Mouse (Mus musculus): ENCODE measurements around the gene Eepd1.

The Eepd1 gene

GRCm38 (mm10) chr9:25573753-25574152 lies 92.4 kb downstream of the Eepd1 start:
- DNase-seq (ENCODE audit: extremely low read depth, low read depth, low spot score), result no peak

GRCm38 (mm10) chr9:25574186-25574585 lies 92.8 kb downstream of the Eepd1 start:
- DNase-seq (ENCODE audit: extremely low read depth, low read depth, low spot score), result no peak

- DNase-seq (ENCODE audit: extremely low read depth, low read depth, low spot score), result no peak
These were observed 97.6 kb downstream of the Eepd1 start for GRCm38 (mm10) chr9:25578674-25579596.

GRCm38 (mm10) chr9:25583621-25584020 lies 102.3 kb downstream of the Eepd1 start:
- no peak for DNase-seq (ENCODE audit: extremely low read depth, low read depth, low spot score)

GRCm38 (mm10) chr9:25585614-25586013 lies 104.3 kb downstream of the Eepd1 start:
- no peak for DNase-seq (ENCODE audit: extremely low read depth, low read depth, low spot score)

- no peak for DNase-seq (ENCODE audit: extremely low read depth, low read depth, low spot score)
These were observed 107.2 kb downstream of the Eepd1 start for GRCm38 (mm10) chr9:25588581-25588980.

GRCm38 (mm10) chr9:25590740-25591139 lies 109.4 kb downstream of the Eepd1 start:
- no peak for DNase-seq (ENCODE audit: extremely low read depth, low read depth, low spot score)

GRCm38 (mm10) chr9:25591390-25592354 lies 110.3 kb downstream of the Eepd1 start:
- DNase-seq (ENCODE audit: extremely low read depth, low read depth, low spot score), result no peak

- DNase-seq (ENCODE audit: extremely low read depth, low read depth, low spot score), result no peak
These were observed 111.1 kb downstream of the Eepd1 start for GRCm38 (mm10) chr9:25592355-25592955.

GRCm38 (mm10) chr9:25624744-25625143 lies 143.4 kb downstream of the Eepd1 start:
- no peak for DNase-seq (ENCODE audit: extremely low read depth, low read depth, low spot score)

GRCm38 (mm10) chr9:25629531-25630099 lies 148.3 kb downstream of the Eepd1 start:
- DNase-seq (ENCODE audit: extremely low read depth, low read depth, low spot score), result no peak

Measured in fat pad, adult 2 months (tissue).